Mouse (Mus musculus) lung, postnatal 10 days (tissue): ENCODE measurements around the gene Rab6a.
A peak's percentile ranks its signal among the peaks of the same experiment; 100 is the strongest.

Source experiments
- DNase-seq: peaks from one replicate; pipeline ENCODE4 v3.0.0; 2021

Rab6a gene

GRCm38 (mm10) chr7:100684538-100684937 lies 77.3 kb downstream of the Rab6a start:
- DNase-seq: peak; percentile 78

- DNase-seq: peak; percentile 85
Observed at GRCm38 (mm10) chr7:100685061-100686030, 78.1 kb downstream of the Rab6a start.

DNA sequence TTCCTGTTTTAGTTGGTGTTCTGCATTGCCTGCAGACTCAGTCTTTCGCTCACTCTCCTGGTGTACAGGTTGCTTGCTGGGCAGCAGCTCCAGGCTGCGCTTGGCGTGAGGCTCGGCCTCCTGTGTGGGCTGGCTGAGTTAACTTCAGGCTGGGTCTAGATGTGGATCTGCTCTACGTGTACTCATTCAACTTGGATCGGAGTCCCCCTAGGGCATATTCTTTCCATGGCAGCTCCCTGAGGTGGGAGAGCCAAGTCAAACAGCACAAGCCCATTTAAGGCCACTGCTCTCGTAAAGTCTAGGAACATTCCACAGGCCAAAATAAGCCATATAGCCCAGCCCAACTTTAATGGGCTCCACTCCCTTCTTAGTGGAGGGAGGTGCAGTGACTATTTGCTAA lies 81.3 kb downstream of the Rab6a start:
- no peak for DNase-seq
